Mouse (Mus musculus) megakaryocyte, embryonic 14.5 days (primary cell): ENCODE measurements around the gene Arid5a.

ENCODE experiments used
- FLI1 ChIP-seq: IDR thresholded peaks from 2 replicates; pipeline ENCODE4 v1.6.1; 2012; ENCODE audit warnings: low read length, inconsistent platforms, mixed read lengths
- GATA1 ChIP-seq: IDR thresholded peaks from 3 replicates; pipeline ENCODE4 v1.6.1; 2012; ENCODE audit warnings: mixed read lengths, low read length, inconsistent platforms, borderline replicate concordance

DNA sequence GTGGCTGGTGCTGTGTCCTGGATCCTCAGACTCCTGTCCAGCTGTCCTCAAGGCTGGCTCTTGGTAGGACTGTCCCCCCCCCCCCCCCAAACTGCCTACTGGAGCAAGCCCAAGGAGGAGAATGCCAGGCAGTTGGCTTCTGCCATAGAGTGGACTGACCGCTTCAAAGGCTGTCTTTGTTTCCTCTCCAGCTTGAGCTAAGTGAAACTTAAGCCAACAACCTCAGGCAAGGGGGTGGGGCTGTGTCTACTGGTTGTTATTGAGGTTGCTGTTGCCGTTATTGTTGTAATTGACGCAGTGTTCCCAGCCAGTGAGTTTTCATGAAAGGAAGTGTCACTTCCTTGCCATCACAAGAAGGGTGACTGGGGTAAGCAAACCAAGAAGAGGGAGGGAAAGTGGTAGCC is 2.0 kb downstream of the Arid5a start:
- TF ChIP-seq FLI1 = no peak
- no peak for TF ChIP-seq GATA1
